Mouse (Mus musculus) intestine, embryonic 15.5 days (tissue): ENCODE data around the gene Foxl2. TPM values are rescaled to one million over a fixed set of nuclear protein-coding genes. Genes with fewer than 3 reads are reported as not detected.

Source experiments
- ATAC-seq: fragments of 200-750 bp; cut with Nextera tagmentation; 2 replicates; pipeline ENCODE4 v1.8.0; 2017; ENCODE audit warnings: moderate TSS enrichment, moderate library complexity
- H3K27ac ChIP-seq: fragments of 300-500 bp; sonication (generic); 2 replicates; pipeline ENCODE4 v1.5.1; 2015; ENCODE audit warnings: mild to moderate bottlenecking, inconsistent platforms
- H3K27me3 ChIP-seq: fragments of 300-500 bp; sonication (generic); replicated peaks from 2 replicates; pipeline ENCODE4 v1.6.1; 2015; ENCODE audit warnings: inconsistent platforms
- H3K36me3 ChIP-seq: fragments of 300-500 bp; sonication (generic); 2 replicates; pipeline ENCODE4 v1.6.1; 2015; ENCODE audit warnings: inconsistent platforms
- H3K4me1 ChIP-seq: fragments of 300-500 bp; sonication (generic); replicated peaks from 2 replicates; pipeline ENCODE4 v1.6.1; 2015; ENCODE audit warnings: inconsistent platforms
- H3K4me2 ChIP-seq: fragments of 300-500 bp; sonication (generic); replicated peaks from 2 replicates; pipeline ENCODE4 v1.6.1; 2015; ENCODE audit warnings: mild to moderate bottlenecking, inconsistent platforms
- H3K4me3 ChIP-seq: fragments of 300-500 bp; sonication (generic); replicated peaks from 2 replicates; pipeline ENCODE4 v1.5.1; 2015; ENCODE audit warnings: inconsistent platforms
- H3K9ac ChIP-seq: fragments of 300-500 bp; sonication (generic); 2 replicates; pipeline ENCODE4 v1.6.1; 2015; ENCODE audit warnings: inconsistent platforms
- H3K9me3 ChIP-seq: fragments of 300-500 bp; sonication (generic); 2 replicates; pipeline ENCODE4 v1.6.1; 2016; ENCODE audit warnings: inconsistent platforms
- WGBS: fragments of 180-500 bp; shearing (Covaris S2); methylation state at CpG from one replicate; pipeline ENCODE4 v1.1.7; 2015; 5-methylcytosine and 5-hydroxymethylcytosine counted together
- polyA plus RNA-seq: library from polyadenylated mRNA; unstranded; fragments of >200 nt; fragmentation: Nextera tagmentation; extraction: Ambion mirVana; gene quantifications from 2 replicates; pipeline ENCODE4 v1.2.1, GENCODE M21; 2015

Gene Foxl2
- polyA plus RNA-seq, 1 experiment from 2014 or later, result not detected

- no peaks in the 10 kb centered on the region for H3K36me3 ChIP-seq
- H3K4me3 ChIP-seq, result no peak overlapping the region
- H3K9ac ChIP-seq, result no peak overlapping the region
- 88% methylated on average over 6 of the region's 6 CpGs for whole genome bisulfite sequencing
- no peak overlapping the region for H3K27ac ChIP-seq
- no peaks in the 10 kb centered on the region for H3K4me1 ChIP-seq
- H3K4me2 ChIP-seq, result no peak overlapping the region
- no peaks in the 10 kb centered on the region for H3K27me3 ChIP-seq
- ATAC-seq, result no peak
- no peaks in the 10 kb centered on the region for H3K9me3 ChIP-seq
These were observed 46.2 kb downstream of the Foxl2 start for GRCm38 (mm10) chr9:99001326-99001725.

Other genes starting within 250 kb of the Foxl2 start
- gene Prr23a1, start 112.8 kb upstream of the Foxl2 start, polyA plus RNA-seq, result not detected in 2 replicates
- not detected in 2 replicates for gene Prr23a2, start 98.8 kb upstream of the Foxl2 start, polyA plus RNA-seq
- gene Prr23a3, start 90.5 kb upstream of the Foxl2 start, polyA plus RNA-seq, result not detected in 2 replicates
- not detected in 2 replicates for gene 7420426K07Rik, start 52.2 kb upstream of the Foxl2 start, polyA plus RNA-seq
- 39.9 and 42.8 TPM in 2 replicates for gene Faim, start 31.1 kb downstream of the Foxl2 start, polyA plus RNA-seq
- 14.5 and 15.5 TPM in 2 replicates for gene Gm1123, start 80.4 kb downstream of the Foxl2 start, polyA plus RNA-seq
- gene Pik3cb, start 185.3 kb downstream of the Foxl2 start, polyA plus RNA-seq, result 1.1 and 1.4 TPM in 2 replicates